Mouse (Mus musculus) adrenal gland, adult 8-10 months (tissue): Measurements from ENCODE around the gene Tfcp2. TPM values are rescaled to one million over a fixed set of nuclear protein-coding genes. Genes with fewer than 3 reads are reported as not detected.

ENCODE experiments used
- DNase-seq: peaks from one replicate; pipeline ENCODE4 v3.0.0; 2022
- total RNA-seq, 4 experiments: library from RNA; stranded (reverse); gene quantifications; 2 replicates each; pipeline ENCODE4 v1.2.4; 2022

Gene Tfcp2
- 10 to 100 TPM; 25.6 to 38.0 (median 30.8) TPM for total RNA-seq

DNA sequence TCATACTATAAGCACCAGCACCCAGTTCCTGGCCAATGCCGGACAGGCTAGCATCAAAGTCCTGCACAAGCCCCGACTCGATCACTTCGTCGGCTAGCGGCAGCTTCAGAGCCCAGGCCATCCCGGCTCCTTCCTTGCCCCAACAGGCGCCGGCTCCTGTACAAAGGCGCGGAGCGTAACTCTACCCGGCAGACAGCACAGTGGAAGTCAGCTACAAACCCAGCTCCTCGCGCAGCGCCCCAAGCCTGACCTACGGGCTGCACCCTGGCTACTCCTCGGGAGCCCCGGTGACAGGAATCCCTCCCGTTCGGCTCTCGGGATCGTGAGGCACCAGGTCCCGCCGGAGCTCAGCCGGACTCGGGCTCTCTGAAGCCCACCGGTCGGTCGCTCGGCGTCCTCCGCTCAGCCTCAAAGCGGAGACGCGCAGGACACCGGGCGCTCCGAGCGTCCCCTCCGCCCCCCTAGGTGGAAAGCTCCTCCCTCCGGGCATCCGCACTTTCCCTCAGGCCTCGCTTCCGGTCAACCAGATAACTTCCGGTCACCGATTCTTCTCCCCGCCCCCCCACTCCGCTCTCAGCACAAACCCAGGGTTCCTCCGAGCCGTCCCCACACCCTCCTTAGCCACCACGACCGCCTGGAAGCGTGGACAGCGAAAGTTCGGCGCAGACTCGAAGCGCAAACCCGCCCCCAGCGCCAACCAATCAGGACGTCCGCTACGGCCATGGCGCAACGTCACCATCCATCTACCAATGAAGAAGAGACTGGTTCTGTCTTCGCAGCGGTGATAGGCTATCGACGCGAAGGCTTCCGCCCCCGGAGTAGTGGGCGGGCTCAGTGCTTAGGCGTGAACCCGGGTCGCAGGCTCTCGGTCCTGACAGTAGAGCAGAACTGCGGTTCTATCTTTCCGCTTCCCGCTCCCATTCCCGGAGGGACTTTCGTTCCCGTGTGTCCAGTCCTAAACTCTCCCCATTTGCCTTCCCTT is at the start of gene Tfcp2:
Tfcp2 (minus strand) TSS at position 683 of the 982 bp plus-strand sequence.
- peak; percentile 99 for DNase-seq

DNA sequence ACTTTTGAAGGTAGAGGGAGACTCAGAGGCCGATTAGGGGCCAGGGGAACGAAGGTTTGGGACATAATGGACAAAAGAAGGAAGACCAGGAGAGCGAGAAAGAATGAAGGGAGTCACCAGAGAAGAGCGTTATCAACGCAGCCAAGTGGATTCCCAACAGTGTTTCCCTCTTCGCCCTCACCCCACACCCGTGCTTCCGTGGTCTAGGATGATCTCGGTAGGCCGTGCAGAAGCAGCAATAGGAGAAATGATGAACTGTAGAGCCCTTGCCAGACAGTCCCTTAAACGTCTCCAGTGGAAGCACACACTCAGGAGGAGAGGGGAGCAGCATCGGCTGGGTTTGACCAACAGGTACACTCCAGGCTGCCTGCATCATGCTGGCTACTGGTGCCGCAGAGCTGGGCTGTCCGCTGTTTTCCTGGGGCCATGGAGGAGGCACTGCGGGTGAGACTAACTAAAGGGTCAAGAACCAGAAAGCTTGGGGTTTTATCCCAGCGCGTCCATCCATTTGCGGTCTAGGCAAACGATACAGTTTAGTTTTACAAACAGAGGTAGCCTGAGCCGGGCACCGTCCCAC is 49.0 kb upstream of the Tfcp2 start:
- no peak for DNase-seq

DNA sequence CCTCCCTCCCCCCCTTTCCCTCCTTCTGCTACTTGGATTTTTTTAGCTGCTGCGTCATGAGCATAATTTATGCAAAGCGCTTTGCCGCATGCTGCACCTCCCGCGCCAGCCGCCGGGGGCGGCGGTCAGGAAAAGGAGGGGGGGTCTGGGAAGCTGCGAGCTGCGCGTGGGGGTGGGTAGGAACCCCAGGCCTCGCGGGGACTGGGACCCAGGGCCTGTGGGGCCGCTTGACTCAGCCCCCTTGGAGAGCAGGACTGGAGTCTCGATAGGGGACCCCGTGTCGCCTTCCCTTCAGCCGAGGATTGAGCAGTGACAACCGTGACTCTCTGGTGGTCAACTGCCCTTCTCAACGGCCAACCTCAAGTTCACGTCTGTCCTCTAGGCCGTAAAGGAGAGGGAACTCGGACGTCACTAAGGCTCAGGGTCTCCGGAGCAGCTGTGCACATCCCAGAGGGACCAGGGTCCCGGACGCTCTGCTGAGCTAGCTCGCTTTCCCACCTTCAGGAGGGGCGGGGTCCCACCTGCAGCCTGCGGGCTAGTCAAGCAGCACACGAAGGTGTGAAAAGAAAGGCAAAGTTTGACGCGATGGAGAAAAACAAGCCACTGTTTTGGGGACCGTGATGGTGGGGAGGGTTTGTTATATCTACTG is 48.4 kb upstream of the Tfcp2 start:
- DNase-seq = peak; percentile 55

DNA sequence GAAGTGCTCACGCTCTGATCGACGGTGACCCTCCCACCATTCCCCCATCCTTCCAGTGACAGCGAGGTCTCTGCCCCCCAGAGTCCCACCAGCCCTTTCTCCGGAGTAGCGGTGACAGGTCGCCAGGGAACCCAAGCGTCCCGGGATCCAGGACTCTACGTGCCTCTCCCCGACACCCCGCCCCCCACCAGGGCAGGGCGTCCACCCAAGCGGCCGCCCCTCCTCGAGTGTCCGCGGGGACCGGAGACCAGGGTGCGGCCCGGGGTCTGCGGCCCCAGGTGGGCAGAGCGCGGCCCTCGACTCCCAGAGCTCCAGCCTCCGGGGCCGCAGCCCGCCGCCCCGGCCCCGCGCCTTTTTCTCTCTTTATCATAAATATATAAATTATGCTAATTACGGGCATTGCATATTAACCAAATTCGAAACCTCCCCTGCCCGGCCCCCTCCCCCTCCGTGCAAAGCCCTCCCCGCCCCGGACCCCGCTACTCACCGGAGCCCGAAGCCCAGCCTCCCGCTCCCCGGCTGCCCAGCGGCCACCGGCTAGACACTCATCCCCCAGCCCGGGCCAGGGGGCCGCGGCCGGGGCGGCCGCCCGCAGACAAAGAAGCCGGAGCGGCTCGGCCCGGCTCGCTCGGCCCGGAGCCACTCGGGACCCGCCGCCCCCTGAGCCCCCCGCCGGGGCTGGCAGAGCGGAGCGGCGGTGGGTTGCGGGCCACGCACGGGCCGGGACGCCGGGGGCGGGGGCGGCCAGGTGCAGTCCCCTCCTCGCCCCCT is 47.7 kb upstream of the Tfcp2 start, which contains the start of gene Pou6f1:
Pou6f1 (minus strand) TSS at position 709 of the 771 bp plus-strand sequence.
- no peak for DNase-seq

DNA sequence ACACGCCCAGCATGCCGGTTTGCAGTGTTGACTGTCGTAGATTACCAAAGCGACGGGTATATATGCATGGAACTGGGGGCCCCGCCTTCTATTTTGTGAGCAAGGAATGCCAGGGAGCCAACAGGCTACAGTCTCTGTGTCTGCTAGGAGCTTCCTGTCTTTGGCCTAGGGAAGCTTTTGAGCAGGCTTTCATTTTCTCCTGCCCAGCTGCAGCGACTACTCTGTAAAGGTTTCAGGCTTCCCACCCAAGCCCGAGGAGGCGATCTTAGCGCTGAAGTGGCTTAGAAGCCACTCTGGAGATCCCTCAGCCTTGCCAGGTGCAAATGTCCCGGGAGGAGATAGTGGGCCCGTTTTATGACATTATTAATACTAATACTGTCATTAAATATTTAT is 47.1 kb upstream of the Tfcp2 start:
- DNase-seq = no peak

DNA sequence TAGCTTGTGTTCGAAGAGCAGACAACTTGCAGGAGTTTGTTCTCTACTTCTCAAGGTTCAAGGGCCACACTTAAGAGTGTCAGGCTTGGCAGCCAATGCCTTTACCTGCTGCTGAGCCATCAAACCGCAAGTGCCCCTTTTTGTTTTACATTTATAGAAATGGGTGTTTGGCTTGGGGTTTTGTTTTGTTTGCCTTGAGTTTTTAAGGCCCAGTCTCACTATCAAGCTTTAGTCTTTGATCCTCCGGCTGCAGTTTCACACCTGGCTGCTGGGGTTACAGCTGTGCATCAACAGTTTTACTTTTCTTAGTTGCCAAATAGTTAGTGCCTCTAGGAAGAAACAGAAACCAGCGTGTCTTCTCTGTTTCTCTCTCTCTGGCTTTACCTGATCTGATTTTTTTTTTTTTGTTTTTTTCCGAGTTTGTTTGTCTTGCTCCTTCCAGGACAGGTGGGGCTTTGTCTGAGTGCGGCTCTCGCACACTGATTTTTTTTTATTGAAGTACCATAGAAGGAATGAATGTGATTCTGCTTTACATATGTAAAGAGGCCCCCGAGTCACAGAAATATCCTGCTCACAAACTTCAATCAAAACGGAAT is 46.6 kb upstream of the Tfcp2 start:
- DNase-seq = no peak

DNA sequence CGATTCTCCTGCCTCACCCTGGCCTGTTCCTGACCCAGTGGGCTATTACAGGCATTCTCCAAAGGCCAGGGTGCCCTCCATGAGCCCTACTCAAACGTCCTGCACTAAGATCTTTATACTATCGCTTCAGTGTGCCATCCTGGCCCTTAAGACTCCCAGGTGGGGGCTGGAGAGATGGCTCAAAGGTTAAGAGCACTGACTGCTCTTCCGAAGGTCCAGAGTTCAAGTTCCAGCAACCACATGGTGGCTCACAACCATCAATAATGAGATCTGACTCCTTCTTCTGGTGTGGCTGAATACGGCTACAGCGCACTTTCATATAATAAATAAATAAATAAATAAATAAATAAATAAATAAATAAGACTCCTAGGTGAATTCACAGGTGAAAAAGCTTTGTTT is 41.0 kb upstream of the Tfcp2 start:
- DNase-seq = no peak

DNA sequence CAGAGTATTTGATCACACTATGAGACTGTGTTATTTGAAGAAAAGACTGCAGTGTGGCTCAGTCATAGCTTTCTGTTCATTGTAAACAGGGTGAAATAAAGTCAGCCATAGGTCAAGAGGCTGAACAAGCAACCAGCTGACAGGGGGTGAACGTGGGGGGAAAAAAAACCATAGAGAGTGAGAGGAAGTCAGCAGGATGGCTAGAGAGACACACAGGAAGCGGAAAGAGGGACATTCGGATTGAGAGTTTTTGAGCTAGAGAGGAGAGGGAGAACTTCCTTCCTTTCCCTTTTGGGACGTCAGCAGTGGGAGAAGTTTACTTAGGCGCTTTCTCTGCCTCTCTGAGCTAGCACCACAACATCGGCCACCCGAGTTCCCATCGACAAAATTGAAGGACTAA is 38.6 kb upstream of the Tfcp2 start:
- no peak for DNase-seq

DNA sequence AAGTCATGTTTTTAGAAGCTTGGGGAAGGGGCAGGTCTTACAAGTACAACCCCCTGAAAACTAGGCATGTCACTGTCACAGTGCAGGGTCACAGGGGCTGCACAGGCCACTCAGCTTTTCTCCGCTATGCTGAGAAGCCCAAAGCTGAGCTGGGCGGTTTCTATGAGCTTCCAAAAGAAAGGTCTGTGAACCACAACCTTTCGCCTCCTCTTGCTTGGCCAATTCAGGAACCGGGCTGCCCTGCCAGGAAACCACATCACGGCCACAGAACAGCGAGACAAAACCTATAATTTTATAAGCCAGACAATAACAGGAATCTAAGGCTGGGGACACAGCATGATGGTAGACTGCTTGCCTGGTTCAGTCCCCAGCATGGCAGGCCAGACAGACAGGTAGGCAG is 36.5 kb upstream of the Tfcp2 start:
- DNase-seq = no peak

DNA sequence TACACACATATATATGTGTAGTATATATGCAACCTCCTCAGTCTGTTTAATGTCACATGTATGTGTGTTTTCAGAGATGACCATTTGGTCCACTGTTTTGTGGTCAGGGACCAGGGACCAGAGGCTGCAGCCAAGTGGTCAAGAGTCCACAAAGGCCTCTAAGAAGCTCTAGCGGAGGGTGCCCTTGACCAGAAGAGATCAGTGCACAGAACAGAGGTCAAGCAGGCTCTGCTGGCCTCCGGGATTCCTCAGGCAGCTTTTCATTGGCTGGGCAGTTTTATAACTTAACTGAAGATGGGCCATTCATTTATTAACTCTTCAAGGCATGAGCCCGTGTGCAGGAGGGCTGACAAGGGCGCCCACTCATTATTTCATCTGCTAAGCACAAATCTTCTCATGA is 35.4 kb upstream of the Tfcp2 start:
- DNase-seq = no peak

DNA sequence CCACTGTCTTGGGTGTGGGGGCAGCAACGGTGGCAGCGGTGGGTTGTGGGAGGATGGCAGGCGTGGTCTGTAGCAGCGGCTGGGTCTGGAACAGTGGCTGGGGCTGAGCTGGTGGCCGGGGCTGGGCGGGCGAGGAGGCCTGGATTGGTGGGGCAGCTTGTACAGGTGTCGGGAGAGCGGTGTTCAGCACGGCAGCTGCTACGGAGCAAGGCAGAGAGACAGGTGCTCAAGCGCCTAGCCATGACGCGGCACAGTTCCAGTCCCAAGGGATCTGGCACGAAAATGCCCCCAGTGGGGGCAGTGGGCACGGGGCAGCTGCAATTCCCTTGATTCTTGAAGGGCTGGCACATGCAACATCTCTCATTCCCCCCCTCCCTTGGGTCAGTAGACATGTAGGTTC is 34.1 kb upstream of the Tfcp2 start:
- no peak for DNase-seq

DNA sequence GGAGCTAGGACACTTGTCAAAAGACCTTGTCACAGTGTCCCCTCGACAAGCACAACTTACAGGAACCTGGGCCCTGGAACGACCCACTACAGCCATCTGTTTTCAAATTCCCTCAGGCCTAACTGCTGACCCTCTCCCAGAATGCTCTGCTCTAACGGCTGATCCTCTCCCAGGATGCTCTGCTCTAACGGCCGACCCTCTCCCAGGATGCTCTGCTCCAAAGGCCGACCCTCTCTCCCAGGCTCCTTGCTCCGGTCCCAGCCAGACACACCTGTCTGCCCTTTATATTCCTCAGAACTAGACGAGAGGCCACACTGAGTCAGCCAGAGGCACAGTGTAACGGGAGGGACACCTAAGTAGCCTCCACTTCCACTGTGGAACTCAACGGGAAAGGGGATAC is 28.3 kb upstream of the Tfcp2 start:
- DNase-seq = no peak

DNA sequence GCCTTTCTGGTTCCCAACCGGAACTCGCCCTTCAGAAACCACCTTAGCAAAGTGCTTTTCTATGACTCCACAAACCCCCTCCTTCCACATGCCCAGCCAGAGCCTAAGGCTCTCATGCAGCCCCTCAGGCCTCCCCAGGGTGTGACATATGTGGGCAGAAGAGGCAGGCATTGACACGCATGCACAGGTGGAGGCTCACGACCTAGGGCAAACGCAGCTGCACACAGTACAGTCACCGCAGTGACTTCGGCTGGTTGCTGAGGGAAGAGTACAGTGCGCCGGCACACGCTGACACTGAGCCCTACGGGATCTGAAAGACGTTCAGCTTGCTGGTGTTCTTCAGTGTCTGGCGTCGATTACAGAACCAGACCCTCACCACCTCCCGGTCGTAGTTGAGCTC is 26.2 kb upstream of the Tfcp2 start:
- no peak for DNase-seq

DNA sequence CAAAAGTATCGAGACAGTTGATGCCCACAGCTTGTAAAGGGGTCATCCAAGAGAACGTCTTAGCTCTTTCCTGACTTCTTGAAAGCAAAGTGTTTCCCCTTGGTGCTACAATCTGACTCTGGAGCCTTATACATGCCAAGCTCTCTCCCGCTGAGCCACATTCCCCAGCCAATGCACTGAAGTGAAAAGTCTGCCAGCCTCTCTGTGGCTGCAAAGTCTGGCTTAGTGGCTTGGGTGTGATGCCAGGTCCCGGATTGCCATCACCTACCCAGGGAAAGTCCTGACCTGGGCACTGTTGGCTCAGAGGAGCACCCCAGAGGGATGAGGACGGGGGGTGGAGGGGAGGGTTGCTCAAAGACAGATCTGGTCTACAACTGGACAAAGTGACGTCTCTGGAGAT is 25.0 kb upstream of the Tfcp2 start:
- DNase-seq = no peak

DNA sequence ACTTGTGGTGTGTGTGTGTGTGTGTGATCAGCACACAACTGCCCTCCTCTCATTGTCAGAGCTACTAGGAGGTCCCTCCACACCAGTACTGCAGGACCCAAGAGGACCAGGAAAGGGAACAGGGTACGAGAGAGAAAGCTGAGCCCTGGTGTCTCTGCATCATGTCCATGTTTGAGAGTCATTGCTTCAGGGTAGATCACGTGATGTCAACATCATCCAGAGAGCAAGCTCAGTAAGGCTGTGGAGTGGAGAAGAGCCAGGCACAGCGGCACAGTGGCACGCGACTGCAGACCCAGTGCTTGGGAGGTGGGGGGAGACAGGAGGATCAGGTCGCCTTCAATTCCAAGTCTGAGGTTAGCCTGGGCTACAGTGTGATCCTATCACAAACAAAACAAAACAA is 24.6 kb upstream of the Tfcp2 start:
- DNase-seq = no peak

DNA sequence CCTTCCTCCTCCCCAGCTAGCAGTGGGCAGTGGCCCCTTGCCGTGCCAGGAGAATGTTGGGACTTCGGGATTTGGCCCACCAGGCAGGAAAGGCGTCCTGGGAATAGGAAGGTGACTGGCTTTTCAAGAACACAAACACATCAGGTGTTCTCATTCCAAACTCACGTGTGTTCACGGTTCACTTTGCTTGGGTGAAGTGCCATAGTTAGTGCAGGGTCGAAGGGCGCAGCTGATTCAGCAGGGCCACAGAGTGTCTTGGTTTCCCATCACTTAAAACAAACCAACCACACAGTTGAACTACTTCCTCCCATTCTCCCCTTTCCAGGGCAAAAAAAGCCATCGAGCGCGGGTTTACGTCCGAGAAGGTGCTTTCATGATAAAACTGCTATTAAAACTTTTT is 23.6 kb upstream of the Tfcp2 start:
- DNase-seq = no peak

DNA sequence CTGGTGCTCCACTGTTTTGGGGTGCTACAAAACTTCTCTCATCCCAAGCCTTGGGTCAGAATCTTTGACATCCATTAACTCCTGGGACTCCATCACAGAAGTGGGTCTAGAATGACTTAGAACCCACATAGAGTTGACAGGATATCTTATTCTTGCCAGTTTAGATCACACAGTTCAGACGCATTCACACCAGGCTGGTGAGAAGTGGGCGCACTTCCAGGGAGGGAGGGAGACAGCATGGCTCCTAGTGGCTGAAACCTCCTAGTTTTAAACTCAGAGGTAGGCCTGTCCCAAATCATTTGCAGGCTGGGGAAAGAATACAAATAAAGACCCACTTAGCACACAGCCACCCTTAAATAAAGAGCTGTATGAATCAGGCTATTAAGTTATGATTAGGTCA is 22.6 kb upstream of the Tfcp2 start:
- DNase-seq = no peak

DNA sequence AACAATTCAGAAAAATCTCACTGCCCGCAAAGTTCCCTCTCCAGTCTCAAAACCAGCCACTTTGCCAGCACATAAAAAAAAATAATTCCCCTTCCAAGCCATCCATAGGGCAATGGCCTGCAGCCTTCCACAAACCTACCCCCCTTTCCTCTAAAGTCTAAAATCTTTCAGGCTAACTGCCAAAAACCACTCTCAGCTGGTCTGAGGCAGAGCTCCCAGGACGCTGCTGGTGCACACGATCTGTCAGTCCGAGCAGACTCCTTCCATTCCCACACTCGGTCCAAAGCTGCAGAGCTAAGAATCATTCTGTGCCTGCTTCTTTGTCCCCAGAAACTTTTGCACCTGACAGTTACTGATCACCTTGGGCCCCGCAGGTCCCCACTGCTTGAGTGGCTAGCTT is 22.1 kb upstream of the Tfcp2 start:
- DNase-seq = no peak

DNA sequence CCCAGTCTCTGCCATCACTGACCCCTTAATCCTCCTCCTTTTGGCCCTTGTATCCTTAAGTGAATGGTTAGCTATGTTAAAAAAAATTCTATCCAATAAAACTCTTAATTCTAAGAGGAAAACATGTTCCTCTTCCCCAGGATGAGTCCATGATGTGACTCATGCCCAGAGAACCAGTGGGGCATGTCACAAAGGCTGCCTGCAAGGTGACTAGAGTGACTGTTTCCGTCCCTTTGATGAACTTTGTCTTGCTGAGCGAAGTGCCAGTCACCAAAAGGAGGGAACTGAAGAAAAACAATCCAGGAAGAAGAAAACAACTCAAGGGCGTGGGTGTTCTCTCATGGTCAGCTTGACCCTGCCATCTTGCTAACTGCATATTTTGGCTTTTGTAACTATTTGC is 17.4 kb upstream of the Tfcp2 start:
- peak; percentile 25 for DNase-seq

DNA sequence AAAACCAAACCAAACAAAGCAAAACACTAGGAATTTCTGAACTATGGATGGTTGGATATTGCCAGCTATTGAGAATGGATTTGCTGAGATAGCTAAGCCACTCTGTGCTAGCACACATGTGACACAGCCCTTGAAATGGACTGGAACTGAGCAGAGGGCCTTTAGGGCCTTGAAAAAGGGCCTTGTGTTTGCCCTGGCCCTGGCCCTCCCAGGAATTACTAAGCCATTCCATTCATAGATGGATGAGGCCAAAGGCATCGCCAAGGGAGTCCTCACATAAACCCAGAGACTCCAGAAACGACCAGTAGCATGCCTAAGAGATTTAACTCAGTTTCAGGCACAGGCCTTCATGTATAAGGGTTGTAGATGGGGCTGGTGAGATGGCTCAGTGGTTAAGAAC is 14.7 kb upstream of the Tfcp2 start:
- DNase-seq = peak; percentile 41

DNA sequence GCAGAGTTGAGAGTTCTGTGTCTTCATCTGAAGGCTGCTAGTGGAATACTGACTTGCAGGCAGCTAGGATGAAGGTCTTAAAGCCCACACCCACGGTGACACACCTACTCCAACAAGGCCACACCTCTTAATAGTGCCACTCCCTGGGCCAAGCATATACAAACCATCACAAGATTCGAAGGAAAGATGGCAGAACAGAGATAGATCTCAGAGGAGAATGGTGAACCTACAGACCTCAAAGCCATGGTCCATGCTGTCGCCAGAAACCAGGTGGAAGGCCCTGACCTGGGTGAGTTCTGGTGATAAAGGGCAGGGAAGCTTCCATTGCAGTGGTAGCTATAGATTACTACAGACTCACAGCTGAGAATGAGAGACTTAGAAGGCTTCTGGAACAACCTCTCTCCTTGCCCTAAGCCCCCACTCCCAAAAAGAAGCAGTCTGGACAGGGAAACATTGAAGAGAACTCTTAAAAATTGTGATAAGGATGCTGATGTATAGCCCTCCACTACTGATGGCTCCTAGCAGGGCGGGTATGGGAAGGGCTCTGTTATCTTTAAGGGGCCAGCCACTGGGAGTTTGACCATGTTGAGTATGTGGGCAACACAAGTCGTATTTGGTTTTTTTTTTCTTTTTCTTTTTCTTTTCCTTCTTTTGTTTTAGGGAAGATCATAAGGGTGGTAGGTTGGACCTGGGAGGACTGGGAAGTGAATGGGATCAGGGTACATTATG is 6.1 kb upstream of the Tfcp2 start:
- no peak for DNase-seq

DNA sequence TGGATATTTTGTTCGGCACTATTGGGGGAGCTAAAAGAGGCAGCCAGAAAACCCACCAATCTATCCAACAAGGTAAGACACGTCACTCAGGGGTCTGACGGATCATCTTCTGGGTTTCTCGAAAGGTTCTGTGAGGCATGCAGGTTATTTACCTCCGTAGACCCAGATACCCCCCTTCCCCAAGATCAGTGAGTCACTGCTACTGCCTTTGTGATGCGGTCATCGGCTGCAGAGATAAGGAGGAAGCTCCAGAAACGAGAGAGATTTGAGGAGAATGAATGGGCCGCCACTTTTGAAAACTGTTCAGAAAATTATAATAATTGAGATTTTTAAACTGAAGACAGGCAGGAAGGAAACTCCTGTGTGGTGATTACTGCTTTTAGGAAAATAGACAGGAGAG is 4.6 kb upstream of the Tfcp2 start:
- DNase-seq = no peak
